Mouse (Mus musculus) heart, postnatal 14 days (tissue): ENCODE measurements around the gene Rgs17. TPM values are rescaled to one million over a fixed set of nuclear protein-coding genes. Genes with fewer than 3 reads are reported as not detected.

Experiments
- DNase-seq, 2 experiments: peaks; one replicate each; pipeline ENCODE4 v3.0.0; 2021 to 2022
- intact Hi-C: fragments of 180-260 bp; cut with DNase I; formaldehyde crosslinking; loops from one replicate; pipeline ENCODE4 v1.15.1; 2025
- total RNA-seq, 2 experiments: library from RNA; stranded (reverse); gene quantifications; 2 replicates each; pipeline ENCODE4 v1.2.3; 2021

The Rgs17 gene
- total RNA-seq, 2 experiments from 2014 or later = 0.88 to 0.98 TPM

- intact Hi-C loops = no loop called here
- no peak for DNase-seq
Measured at GRCm38 (mm10) chr10:5826336-5827025, 95.7 kb downstream of the Rgs17 start.

GRCm38 (mm10) chr10:5824779-5825178 lies 97.4 kb downstream of the Rgs17 start:
- intact Hi-C loops = no loop called here
- DNase-seq = peak; percentile 10 to 56

- intact Hi-C loops = loop anchor here (2.0 kb wide), 1 partner anchor 15 kb away; no protein-coding TSS in a partner anchor
- peak; percentile 97 to 99 for DNase-seq
Measured at GRCm38 (mm10) chr10:5823740-5824491, 98.3 kb downstream of the Rgs17 start, which contains the start of gene Mtrf1l. Gene Mtrf1l (minus strand): TSS chr10:5823910.

GRCm38 (mm10) chr10:5823291-5823739 lies 98.9 kb downstream of the Rgs17 start:
- intact Hi-C loops = loop anchor here (2.0 kb wide), 1 partner anchor 15 kb away; no protein-coding TSS in a partner anchor
- no peak for DNase-seq

- intact Hi-C loops = no loop called here
- no peak for DNase-seq
Measured at GRCm38 (mm10) chr10:5818772-5819171, 103.4 kb downstream of the Rgs17 start.

- intact Hi-C loops = no loop called here
- DNase-seq = no peak
Measured at GRCm38 (mm10) chr10:5815968-5816367, 106.2 kb downstream of the Rgs17 start.

- intact Hi-C loops = no loop called here
Measured at GRCm38 (mm10) chr10:5813724-5814123, 108.5 kb downstream of the Rgs17 start.

GRCm38 (mm10) chr10:5807683-5808082 lies 114.5 kb downstream of the Rgs17 start:
- no peak for DNase-seq
- intact Hi-C loops = loop anchor here (2.0 kb wide), 1 partner anchor 15 kb away; the partner anchor contains the start of gene Mtrf1l

More at GRCm38 (mm10) chr10:5813724-5814123, 108.5 kb downstream of the Rgs17 start:
- no peak for DNase-seq

GRCm38 (mm10) chr10:5806996-5807395 lies 115.2 kb downstream of the Rgs17 start:
- intact Hi-C loops = no loop called here
- DNase-seq = no peak

- intact Hi-C loops = no loop called here
- peak in 1 of 2 experiments; percentile 14 for DNase-seq
Measured at GRCm38 (mm10) chr10:5806416-5806815, 115.8 kb downstream of the Rgs17 start.

GRCm38 (mm10) chr10:5805731-5806307 lies 116.4 kb downstream of the Rgs17 start:
- intact Hi-C loops = no loop called here
- DNase-seq = peak; percentile 96 to 97

GRCm38 (mm10) chr10:5805243-5805730 lies 116.9 kb downstream of the Rgs17 start, which contains the start of gene Fbxo5:
Gene Fbxo5 (minus strand): TSS chr10:5805600.
- intact Hi-C loops = no loop called here
- DNase-seq = peak; percentile 99

- DNase-seq = peak; percentile 10 to 11
- intact Hi-C loops = no loop called here
Measured at GRCm38 (mm10) chr10:5804691-5805156, 117.5 kb downstream of the Rgs17 start.

GRCm38 (mm10) chr10:5803739-5804138 lies 118.5 kb downstream of the Rgs17 start:
- intact Hi-C loops = no loop called here

GRCm38 (mm10) chr10:5802866-5803265 lies 119.3 kb downstream of the Rgs17 start:
- DNase-seq = no peak
- intact Hi-C loops = no loop called here

More at GRCm38 (mm10) chr10:5803739-5804138, 118.5 kb downstream of the Rgs17 start:
- no peak for DNase-seq

- no peak for DNase-seq
- intact Hi-C loops = no loop called here
Measured at GRCm38 (mm10) chr10:5800490-5800889, 121.7 kb downstream of the Rgs17 start.

- intact Hi-C loops = loop anchor here (10.0 kb wide), 1 partner anchor 483 kb away; no protein-coding TSS in a partner anchor
- DNase-seq = no peak
Measured at GRCm38 (mm10) chr10:5798069-5798468, 124.1 kb downstream of the Rgs17 start.

GRCm38 (mm10) chr10:5790657-5791056 lies 131.5 kb downstream of the Rgs17 start:
- intact Hi-C loops = loop anchor here (10.0 kb wide), 1 partner anchor 476 kb away; no protein-coding TSS in a partner anchor
- peak; percentile 40 to 61 for DNase-seq

- DNase-seq = peak in 1 of 2 experiments; percentile 30
- intact Hi-C loops = loop anchor here (5.0 to 10.0 kb wide), 2 partner anchors 150 to 302 kb away; partner anchors contain the start of gene Vip
Measured at GRCm38 (mm10) chr10:5786923-5787322, 135.3 kb downstream of the Rgs17 start.
